Mouse (Mus musculus) liver, embryonic 11.5 days (tissue): ENCODE data around the gene Ifitm6. TPM values are rescaled to one million over a fixed set of nuclear protein-coding genes. Genes with fewer than 3 reads are reported as not detected.

ENCODE experiments used
- ATAC-seq: fragments of 200-750 bp; cut with Nextera tagmentation; replicated peaks from 2 replicates; pipeline ENCODE4 v1.8.0; 2017; ENCODE audit warnings: moderate number of reproducible peaks, mild to moderate bottlenecking, moderate TSS enrichment, moderate library complexity; ENCODE audit not compliant: low FRiP score
- DNase-seq: peaks from one replicate; pipeline ENCODE4 v3.0.0-alpha.2; 2017; ENCODE audit warnings: low spot score
- H3K27ac ChIP-seq: fragments of 300-500 bp; sonication (generic); 2 replicates; pipeline ENCODE4 v1.5.1; 2014; ENCODE audit warnings: mild to moderate bottlenecking, low read depth, low read length, control low read depth
- H3K27me3 ChIP-seq: fragments of 300-500 bp; sonication (generic); replicated peaks from 2 replicates; pipeline ENCODE4 v1.6.1; 2014; ENCODE audit warnings: low read length, mixed read lengths; ENCODE audit not compliant: control insufficient read depth, insufficient read depth
- H3K36me3 ChIP-seq: fragments of 300-500 bp; sonication (generic); 2 replicates; pipeline ENCODE4 v1.6.1; 2014; ENCODE audit warnings: mild to moderate bottlenecking, low read length, moderate library complexity, mixed read lengths; ENCODE audit not compliant: control insufficient read depth, insufficient read depth
- H3K4me1 ChIP-seq: fragments of 300-500 bp; sonication (generic); replicated peaks from 2 replicates; pipeline ENCODE4 v1.6.1; 2014; ENCODE audit warnings: low read length, mixed read lengths; ENCODE audit not compliant: control insufficient read depth, insufficient read depth
- H3K4me2 ChIP-seq: fragments of 300-500 bp; sonication (generic); 2 replicates; pipeline ENCODE4 v1.6.1; 2014; ENCODE audit warnings: mild to moderate bottlenecking, control low read depth, moderate library complexity
- H3K4me3 ChIP-seq: fragments of 300-500 bp; sonication (generic); 2 replicates; pipeline ENCODE4 v1.5.1; 2014; ENCODE audit warnings: low read depth, low read length, control low read depth
- H3K9ac ChIP-seq: fragments of 300-500 bp; sonication (generic); 2 replicates; pipeline ENCODE4 v1.6.1; 2014; ENCODE audit warnings: low read depth, low read length, control low read depth
- H3K9me3 ChIP-seq: fragments of 300-500 bp; sonication (generic); 2 replicates; pipeline ENCODE4 v1.6.1; 2016; ENCODE audit warnings: low read length, inconsistent platforms, mixed read lengths; ENCODE audit not compliant: control insufficient read depth
- WGBS: fragments of 180-500 bp; shearing (Covaris S2); extraction: QIAGEN DNeasy Blood & Tissue Kit; methylation state at CpG from one replicate; pipeline ENCODE4 v1.1.7; 2014; 5-methylcytosine and 5-hydroxymethylcytosine counted together
- polyA plus RNA-seq: library from polyadenylated mRNA; unstranded; fragments of >200 nt; fragmentation: Nextera tagmentation; extraction: Ambion mirVana; gene quantifications from 2 replicates; pipeline ENCODE4 v1.2.1, GENCODE M21; 2014

The Ifitm6 gene
- polyA plus RNA-seq, 1 experiment from 2014 or later, result 0.90 TPM

- Histone ChIP-seq H3K27ac (no peak overlapping the region), H3K9me3 (no peaks in the 10 kb centered on the region), H3K36me3 (no peaks in the 10 kb centered on the region), H3K4me2 (no peak overlapping the region), H3K9ac (no peak overlapping the region), H3K27me3 (peaks cover 47% of the 10 kb centered on the region), H3K4me1 (peaks cover 19% of the 10 kb centered on the region), H3K4me3 (no peak overlapping the region)
- DNase-seq (no peak), ATAC-seq (no peak)
- 74% methylated on average over 14 of the region's 14 CpGs for WGBS
Observed at GRCm38 (mm10) chr7:141058601-141059341, 41.0 kb upstream of the Ifitm6 start.

GRCm38 (mm10) chr7:141057541-141057940 is 39.8 kb upstream of the Ifitm6 start:
- peaks cover 47% of the 10 kb centered on the region for H3K27me3 ChIP-seq
- ATAC-seq (no peak), DNase-seq (no peak)
- no peaks in the 10 kb centered on the region for H3K9me3 ChIP-seq
- no peak overlapping the region for H3K9ac ChIP-seq
- no peaks in the 10 kb centered on the region for H3K36me3 ChIP-seq
- WGBS, result 95% methylated on average over 1 of the region's 1 CpGs
- H3K4me3 ChIP-seq, result no peak overlapping the region
- no peak overlapping the region for H3K27ac ChIP-seq
- H3K4me2 ChIP-seq, result no peak overlapping the region
- H3K4me1 ChIP-seq, result peaks cover 13% of the 10 kb centered on the region

GRCm38 (mm10) chr7:141056976-141057375 is 39.3 kb upstream of the Ifitm6 start:
- ATAC-seq (no peak), DNase-seq (no peak)
- peaks cover 43% of the 10 kb centered on the region for H3K27me3 ChIP-seq
- H3K4me3 ChIP-seq, result no peak overlapping the region
- no peaks in the 10 kb centered on the region for H3K9me3 ChIP-seq
- WGBS, result 81% methylated on average over 6 of the region's 6 CpGs
- no peak overlapping the region for H3K9ac ChIP-seq
- H3K4me2 ChIP-seq, result no peak overlapping the region
- no peak overlapping the region for H3K27ac ChIP-seq
- peaks cover 10% of the 10 kb centered on the region; the same call in 1 of the 2 replicates for H3K4me1 ChIP-seq
- H3K36me3 ChIP-seq, result no peaks in the 10 kb centered on the region

GRCm38 (mm10) chr7:141055785-141056184 is 38.1 kb upstream of the Ifitm6 start:
- Histone ChIP-seq H3K4me3 (no peak overlapping the region), H3K9ac (no peak overlapping the region), H3K9me3 (no peaks in the 10 kb centered on the region), H3K4me2 (no peak overlapping the region), H3K4me1 (peaks cover 6% of the 10 kb centered on the region; the same call in 1 of the 2 replicates), H3K36me3 (no peaks in the 10 kb centered on the region), H3K27ac (no peak overlapping the region), H3K27me3 (peaks cover 31% of the 10 kb centered on the region)
- no peak for DNase-seq
- ATAC-seq, result no peak
- WGBS, result 69% methylated on average over 4 of the region's 4 CpGs

- H3K27me3 ChIP-seq, result peaks cover 8% of the 10 kb centered on the region
- WGBS, result 77% methylated on average over 2 of the region's 2 CpGs
- ATAC-seq (no peak), DNase-seq (no peak)
- no peaks in the 10 kb centered on the region for H3K9me3 ChIP-seq
- H3K9ac ChIP-seq, result no peak overlapping the region
- no peak overlapping the region for H3K4me2 ChIP-seq
- peaks cover 10% of the 10 kb centered on the region for H3K4me1 ChIP-seq
- H3K27ac ChIP-seq, result no peak overlapping the region
- no peaks in the 10 kb centered on the region for H3K36me3 ChIP-seq
- no peak overlapping the region for H3K4me3 ChIP-seq
Observed at GRCm38 (mm10) chr7:141052421-141052820, 34.7 kb upstream of the Ifitm6 start.

GRCm38 (mm10) chr7:141052016-141052415 is 34.3 kb upstream of the Ifitm6 start:
- WGBS, result 92% methylated on average over 4 of the region's 4 CpGs
- Histone ChIP-seq H3K36me3 (no peaks in the 10 kb centered on the region), H3K27me3 (peaks cover 4% of the 10 kb centered on the region; the same call in 1 of the 2 replicates), H3K4me3 (no peak overlapping the region), H3K4me1 (peaks cover 14% of the 10 kb centered on the region), H3K9ac (no peak overlapping the region), H3K27ac (no peak overlapping the region), H3K9me3 (no peaks in the 10 kb centered on the region), H3K4me2 (no peak overlapping the region)
- ATAC-seq (no peak), DNase-seq (no peak)

GRCm38 (mm10) chr7:141051060-141051685 is 33.4 kb upstream of the Ifitm6 start:
- H3K4me1 ChIP-seq, result peaks cover 20% of the 10 kb centered on the region
- H3K9ac ChIP-seq, result no peak overlapping the region
- H3K4me2 ChIP-seq, result no peak overlapping the region
- no peak overlapping the region for H3K27ac ChIP-seq
- ATAC-seq (no peak), DNase-seq (no peak)
- no peaks in the 10 kb centered on the region for H3K36me3 ChIP-seq
- H3K27me3 ChIP-seq, result no peaks in the 10 kb centered on the region
- no peaks in the 10 kb centered on the region for H3K9me3 ChIP-seq
- 55% methylated on average over 17 of the region's 17 CpGs for WGBS
- no peak overlapping the region for H3K4me3 ChIP-seq

- no peak overlapping the region for H3K9ac ChIP-seq
- H3K27me3 ChIP-seq, result no peaks in the 10 kb centered on the region
- WGBS, result 82% methylated on average over 2 of the region's 2 CpGs
- ATAC-seq (no peak), DNase-seq (no peak)
- H3K4me3 ChIP-seq, result no peak overlapping the region
- no peaks in the 10 kb centered on the region for H3K9me3 ChIP-seq
- no peaks in the 10 kb centered on the region for H3K36me3 ChIP-seq
- H3K27ac ChIP-seq, result no peak overlapping the region
- peaks cover 20% of the 10 kb centered on the region for H3K4me1 ChIP-seq
- no peak overlapping the region for H3K4me2 ChIP-seq
Observed at GRCm38 (mm10) chr7:141049326-141049725, 31.6 kb upstream of the Ifitm6 start.
